Mouse (Mus musculus) heart, postnatal 36 days (tissue): Measurements from ENCODE around the gene Lpin2. TPM values are rescaled to one million over a fixed set of nuclear protein-coding genes. Genes with fewer than 3 reads are reported as not detected.

Experiments
- DNase-seq, 2 experiments: peaks; one replicate each; pipeline ENCODE4 v3.0.0; 2021 to 2022
- intact Hi-C: fragments of 180-260 bp; cut with DNase I; formaldehyde crosslinking; loops from one replicate; pipeline ENCODE4 v1.15.1; 2025
- total RNA-seq, 2 experiments: library from RNA; stranded (reverse); gene quantifications; 2 replicates each; pipeline ENCODE4 v1.2.3; 2021

The Lpin2 gene
- total RNA-seq, 2 experiments from 2014 or later = 7.0 to 7.4 TPM

DNA sequence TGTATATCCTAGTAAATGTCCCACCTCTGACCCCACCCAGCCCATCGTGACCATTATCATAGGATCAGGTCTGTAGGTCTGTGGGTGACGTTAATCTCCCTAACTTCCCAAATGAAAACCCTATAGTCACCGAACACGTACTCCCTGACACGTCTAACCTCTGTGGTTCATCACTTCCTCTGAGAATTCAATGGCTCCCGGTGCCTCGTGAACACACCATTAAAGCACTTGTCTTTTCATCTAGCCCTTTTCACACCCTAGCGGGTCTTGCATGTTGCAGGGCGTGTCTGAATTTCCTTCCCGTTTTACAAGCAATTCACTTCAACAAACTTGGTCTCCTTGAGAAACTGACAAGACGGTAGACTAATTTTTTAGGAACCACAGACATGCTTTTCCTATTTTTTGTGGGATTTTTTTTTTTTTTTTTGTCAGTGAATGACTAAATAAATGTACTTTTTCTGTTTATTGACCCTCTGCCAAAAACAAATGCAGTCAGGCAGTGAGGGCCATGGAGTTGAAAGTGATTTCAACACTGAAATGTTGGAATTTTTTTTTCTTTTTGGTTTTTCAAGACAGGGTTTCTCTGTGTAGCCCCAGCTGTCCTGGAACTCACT lies 105.9 kb downstream of the Lpin2 start:
- DNase-seq = no peak
- intact Hi-C loops = no loop called here

DNA sequence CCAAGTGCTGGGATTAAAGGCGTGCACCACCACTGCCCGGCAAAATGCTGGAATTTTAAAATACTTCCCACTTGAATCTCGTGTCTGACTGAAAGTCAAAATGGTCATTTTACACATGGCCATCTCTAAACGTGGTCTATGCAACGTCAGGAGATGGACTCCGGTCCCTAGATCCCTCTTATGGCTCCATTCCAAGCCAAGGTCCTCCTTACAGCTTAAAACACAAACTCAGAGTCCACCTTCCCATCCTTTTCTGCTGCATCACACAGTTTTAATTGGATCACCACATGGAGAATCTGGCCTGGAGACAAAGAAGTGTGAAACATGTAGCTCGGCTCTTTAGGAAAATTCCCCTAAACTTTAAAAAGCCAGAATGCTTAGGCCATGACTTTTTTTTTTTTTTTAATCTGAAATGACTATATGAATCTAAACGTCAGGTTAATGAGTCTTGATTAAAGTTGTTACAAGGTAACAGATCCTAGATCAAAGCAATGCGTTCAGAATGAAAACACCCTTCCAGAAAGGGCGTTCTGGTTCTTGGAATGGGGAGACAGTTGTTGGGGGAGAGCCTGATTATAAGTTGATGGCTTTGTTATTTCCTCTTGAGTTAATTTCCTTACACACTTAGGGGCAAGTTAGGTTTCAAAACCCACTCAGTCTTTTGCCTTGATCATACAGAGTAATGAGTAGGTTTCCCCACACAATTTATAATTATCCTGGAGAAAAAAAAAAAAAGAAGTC lies 106.6 kb downstream of the Lpin2 start:
- intact Hi-C loops = no loop called here
- no peak for DNase-seq

DNA sequence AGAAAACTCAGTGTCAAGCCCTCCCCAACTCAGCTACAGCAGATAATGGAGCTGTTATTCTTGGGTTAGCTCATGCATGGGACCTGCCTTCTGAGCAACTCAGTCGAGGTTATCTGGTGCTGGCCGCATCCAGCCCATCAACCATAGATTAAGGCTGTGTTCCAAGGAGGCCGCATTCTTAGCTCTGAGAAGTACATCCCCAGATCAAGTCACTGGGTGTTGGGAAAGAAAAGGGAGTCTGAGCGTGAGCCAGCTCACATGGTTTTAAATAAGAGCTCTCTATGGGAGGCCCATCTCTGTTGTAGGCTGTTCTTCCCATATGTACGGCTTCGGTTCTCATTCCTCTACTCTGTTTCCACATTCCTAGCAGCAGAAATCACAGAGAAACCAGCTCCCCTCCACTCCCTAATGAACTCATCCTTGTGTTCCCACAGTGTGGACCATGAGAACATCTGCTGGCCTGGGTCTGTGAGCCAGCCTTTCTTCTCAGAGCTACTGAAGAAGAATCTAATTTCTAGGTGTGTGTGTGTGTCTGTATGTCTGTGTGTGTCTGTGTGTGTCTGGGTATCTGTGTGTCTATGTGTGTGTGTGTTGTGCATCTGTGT lies 107.3 kb downstream of the Lpin2 start:
- intact Hi-C loops = no loop called here
- DNase-seq = no peak

DNA sequence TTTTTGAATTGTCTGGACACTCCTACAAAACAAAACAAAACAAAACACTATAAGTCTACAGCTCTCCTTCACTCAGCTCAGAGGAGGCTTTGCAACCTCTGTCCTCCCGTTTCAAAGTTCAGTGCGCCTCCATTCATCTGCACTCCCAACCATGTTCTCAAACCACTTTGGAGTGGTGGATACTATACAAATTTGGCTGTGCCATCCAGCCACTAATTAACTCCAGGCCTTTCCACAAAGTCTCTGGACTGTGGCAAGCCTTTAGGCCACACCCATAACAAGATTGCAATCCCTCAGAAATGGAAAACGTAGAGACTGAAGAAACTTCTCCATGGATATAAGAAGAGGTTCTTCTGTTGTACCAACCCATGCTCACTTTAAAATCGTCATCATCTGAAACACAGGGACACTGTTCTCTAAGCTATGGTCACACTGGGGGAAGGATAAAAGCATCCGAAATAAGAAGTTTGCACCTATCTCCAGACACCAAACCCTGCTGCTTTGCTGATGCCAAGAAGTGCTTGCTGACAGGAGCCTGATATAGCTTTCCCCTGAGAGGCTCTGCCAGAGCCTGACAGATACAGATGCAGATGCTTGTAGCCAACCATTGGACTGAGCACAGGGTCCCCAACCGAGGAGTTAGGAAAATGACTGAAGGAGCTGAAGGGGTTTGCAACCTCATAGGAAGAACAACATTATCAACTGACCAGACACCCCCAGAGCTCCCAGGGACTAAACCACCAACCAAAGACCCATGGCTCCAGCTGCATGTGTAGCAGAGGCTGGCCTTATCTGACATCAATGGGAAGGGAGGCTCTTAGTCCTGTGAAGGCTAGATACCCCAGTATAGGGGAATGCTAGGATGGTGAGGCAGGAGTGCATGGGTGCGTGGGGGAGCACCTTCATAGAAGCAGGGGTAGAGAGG lies 108.4 kb downstream of the Lpin2 start:
- intact Hi-C loops = no loop called here
- no peak for DNase-seq

DNA sequence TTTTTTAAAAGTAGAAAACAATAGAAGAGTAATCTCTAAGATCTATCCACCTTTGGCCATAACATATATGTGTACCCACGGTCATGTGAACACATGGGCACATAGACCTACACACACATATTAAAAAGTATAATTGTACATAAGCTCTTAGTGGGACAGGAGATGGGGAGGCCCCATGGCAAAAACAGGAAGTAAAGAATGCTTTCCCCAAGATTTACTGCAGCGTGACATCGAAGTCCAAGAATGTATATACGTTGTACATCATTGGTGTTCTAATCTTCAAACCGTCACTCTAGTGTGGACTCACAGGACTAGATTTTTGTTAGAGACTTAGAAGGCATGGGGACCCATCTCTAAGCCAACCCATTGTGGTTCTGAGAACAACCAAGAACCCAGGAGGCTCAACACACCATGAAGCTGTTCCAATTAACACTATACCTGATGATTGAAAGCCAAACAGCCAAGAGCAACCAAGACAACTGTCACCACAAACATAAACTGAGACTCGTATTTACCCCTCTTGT lies 109.6 kb downstream of the Lpin2 start:
- DNase-seq = no peak
- intact Hi-C loops = no loop called here

DNA sequence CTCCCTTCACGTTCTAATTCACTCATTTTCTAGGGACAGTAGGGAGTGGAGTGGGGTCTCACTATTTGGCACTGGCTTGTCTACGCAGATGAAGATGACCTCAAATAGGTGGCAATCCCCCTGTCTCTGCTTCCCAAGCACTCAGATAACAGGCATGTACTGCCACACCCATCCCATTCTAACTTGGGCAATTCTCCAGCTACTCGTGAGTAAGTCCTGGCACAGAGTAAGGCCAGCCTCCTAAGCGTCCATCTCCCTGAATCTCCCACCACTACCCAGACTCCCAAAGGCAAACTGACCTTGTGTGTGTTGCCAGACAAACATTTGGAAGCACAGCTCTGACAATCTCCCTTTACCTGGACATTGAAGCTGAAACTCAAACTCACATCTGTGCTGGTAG lies 110.5 kb downstream of the Lpin2 start:
- intact Hi-C loops = no loop called here

DNA sequence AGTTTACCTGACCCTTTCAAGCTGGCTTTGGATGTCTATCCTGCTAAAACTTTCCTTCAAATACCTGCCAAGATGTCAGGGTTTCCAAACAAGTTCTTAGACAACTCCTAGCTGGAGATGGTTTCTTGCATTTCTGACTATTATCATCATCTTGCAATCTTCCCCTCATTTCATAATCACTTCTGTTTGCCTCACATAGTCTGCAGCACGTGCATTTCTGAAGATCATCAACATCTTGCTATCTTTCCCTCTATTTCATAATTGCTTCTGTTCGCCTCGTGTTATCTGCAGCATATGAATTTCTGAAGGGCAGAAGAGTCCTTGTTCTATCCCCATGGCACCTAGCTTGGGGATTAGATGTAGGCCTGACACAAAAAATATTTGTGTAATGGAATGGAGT lies 112.2 kb downstream of the Lpin2 start:
- no peak for DNase-seq
- intact Hi-C loops = no loop called here

More for the DNA sequence above, 110.5 kb downstream of the Lpin2 start:
- no peak for DNase-seq

Other genes with a start within 250 kb of the Lpin2 start
- gene Myom1, start 179.9 kb upstream of the Lpin2 start, total RNA-seq = 1,000 to 10,000 TPM; 1,078 to 1,194 TPM
- gene Myl12a, start 179.7 kb upstream of the Lpin2 start, total RNA-seq = 1,000 to 10,000 TPM; 1,077 to 1,160 TPM
- 10 to 100 TPM; 53.7 to 67.6 TPM for gene Emilin2, start 129.4 kb downstream of the Lpin2 start, total RNA-seq